Mouse (Mus musculus) hindbrain, embryonic 14.5 days (tissue): ENCODE data around the gene Lmcd1. TPM values are rescaled to one million over a fixed set of nuclear protein-coding genes. Genes with fewer than 3 reads are reported as not detected.

Experiments used
- ATAC-seq: fragments of 200-750 bp; cut with Nextera tagmentation; 2 replicates; pipeline ENCODE4 v1.8.0; 2017; ENCODE audit warnings: moderate number of reproducible peaks, mild to moderate bottlenecking, moderate TSS enrichment, moderate library complexity; ENCODE audit not compliant: low FRiP score
- DNase-seq: peaks from one replicate; pipeline ENCODE4 v3.0.0-alpha.2; 2015; ENCODE audit warnings: low spot score
- H3K27ac ChIP-seq: fragments of 300-500 bp; sonication (generic); 2 replicates; pipeline ENCODE4 v1.5.1; 2014; ENCODE audit warnings: mild to moderate bottlenecking, moderate library complexity
- H3K27me3 ChIP-seq: fragments of 300-500 bp; sonication (generic); 2 replicates; pipeline ENCODE4 v1.6.1; 2014; ENCODE audit warnings: mild to moderate bottlenecking, low read length, mixed read lengths; ENCODE audit not compliant: control insufficient read depth, insufficient read depth
- H3K36me3 ChIP-seq: fragments of 300-500 bp; sonication (generic); replicated peaks from 2 replicates; pipeline ENCODE4 v1.6.1; 2014; ENCODE audit not compliant: control insufficient read depth, insufficient read depth
- H3K4me1 ChIP-seq: fragments of 300-500 bp; sonication (generic); replicated peaks from 2 replicates; pipeline ENCODE4 v1.6.1; 2014; ENCODE audit warnings: antibody characterized with exemption, low read length, mixed read lengths; ENCODE audit not compliant: control insufficient read depth, insufficient read depth
- H3K4me2 ChIP-seq: fragments of 300-500 bp; sonication (generic); replicated peaks from 2 replicates; pipeline ENCODE4 v1.6.1; 2014; ENCODE audit warnings: mild to moderate bottlenecking, moderate library complexity
- H3K4me3 ChIP-seq: fragments of 300-500 bp; sonication (generic); replicated peaks from 2 replicates; pipeline ENCODE4 v1.5.1; 2014; ENCODE audit warnings: mild to moderate bottlenecking, low read length
- H3K9ac ChIP-seq: fragments of 300-500 bp; sonication (generic); 2 replicates; pipeline ENCODE4 v1.6.1; 2014
- H3K9me3 ChIP-seq: fragments of 300-500 bp; sonication (generic); 2 replicates; pipeline ENCODE4 v1.6.1; 2016; ENCODE audit warnings: low read length; ENCODE audit not compliant: control insufficient read depth
- WGBS: fragments of 180-500 bp; shearing (Covaris S2); extraction: QIAGEN DNeasy Blood & Tissue Kit; methylation state at CpG from one replicate; pipeline ENCODE4 v1.1.7; 2014; 5-methylcytosine and 5-hydroxymethylcytosine counted together
- polyA plus RNA-seq: library from polyadenylated mRNA; unstranded; fragments of >200 nt; fragmentation: Nextera tagmentation; extraction: Ambion mirVana; gene quantifications from 2 replicates; pipeline ENCODE4 v1.2.1, GENCODE M21; 2014

Lmcd1 gene
- polyA plus RNA-seq, 1 experiment from 2014 or later = 9.4 TPM

- no peak for ATAC-seq
- Histone ChIP-seq H3K4me2 (no peak overlapping the region), H3K9me3 (no peaks in the 10 kb centered on the region), H3K27ac (no peak overlapping the region), H3K4me1 (no peaks in the 10 kb centered on the region), H3K27me3 (no peaks in the 10 kb centered on the region), H3K36me3 (no peaks in the 10 kb centered on the region), H3K4me3 (no peak overlapping the region), H3K9ac (no peak overlapping the region)
- DNase-seq = no peak
- 85% methylated on average over 7 of the region's 7 CpGs for WGBS
These were observed 28.7 kb downstream of the Lmcd1 start for GRCm38 (mm10) chr6:112302248-112302647.

- Histone ChIP-seq H3K4me2 (no peak overlapping the region), H3K27me3 (no peaks in the 10 kb centered on the region), H3K4me1 (no peaks in the 10 kb centered on the region), H3K36me3 (no peaks in the 10 kb centered on the region), H3K9me3 (no peaks in the 10 kb centered on the region), H3K27ac (no peak overlapping the region), H3K9ac (no peak overlapping the region), H3K4me3 (no peak overlapping the region)
- no peak for ATAC-seq
- no peak for DNase-seq
- WGBS = 84% methylated on average over 9 of the region's 9 CpGs
These were observed 29.3 kb downstream of the Lmcd1 start for GRCm38 (mm10) chr6:112302814-112303383.

- Histone ChIP-seq H3K4me1 (no peaks in the 10 kb centered on the region), H3K9me3 (no peaks in the 10 kb centered on the region), H3K9ac (no peak overlapping the region), H3K4me2 (no peak overlapping the region), H3K36me3 (no peaks in the 10 kb centered on the region), H3K27ac (no peak overlapping the region), H3K27me3 (no peaks in the 10 kb centered on the region), H3K4me3 (no peak overlapping the region)
- DNase-seq (no peak), ATAC-seq (no peak)
- whole genome bisulfite sequencing = 72% methylated on average over 8 of the region's 8 CpGs
These were observed 31.2 kb downstream of the Lmcd1 start for GRCm38 (mm10) chr6:112304751-112305150.

- no peaks in the 10 kb centered on the region for H3K4me1 ChIP-seq
- H3K36me3 ChIP-seq = no peaks in the 10 kb centered on the region
- H3K4me3 ChIP-seq = no peak overlapping the region
- H3K27ac ChIP-seq = no peak overlapping the region
- no peak overlapping the region for H3K9ac ChIP-seq
- ATAC-seq (no peak), DNase-seq (no peak)
- H3K4me2 ChIP-seq = no peak overlapping the region
- H3K27me3 ChIP-seq = no peaks in the 10 kb centered on the region
- WGBS = 54% methylated on average over 6 of the region's 6 CpGs
- no peaks in the 10 kb centered on the region for H3K9me3 ChIP-seq
These were observed 35.9 kb downstream of the Lmcd1 start for GRCm38 (mm10) chr6:112309330-112309938.

GRCm38 (mm10) chr6:112311385-112311784 is 37.8 kb downstream of the Lmcd1 start:
- Histone ChIP-seq H3K27ac (no peak overlapping the region), H3K9ac (no peak overlapping the region), H3K4me2 (no peak overlapping the region), H3K36me3 (no peaks in the 10 kb centered on the region), H3K4me1 (no peaks in the 10 kb centered on the region), H3K4me3 (no peak overlapping the region), H3K9me3 (no peaks in the 10 kb centered on the region), H3K27me3 (no peaks in the 10 kb centered on the region)
- 22% methylated on average over 4 of the region's 4 CpGs for WGBS
- ATAC-seq (peak; percentile 72), DNase-seq (no peak)

- Histone ChIP-seq H3K9ac (no peak overlapping the region), H3K4me2 (no peak overlapping the region), H3K4me1 (no peaks in the 10 kb centered on the region), H3K36me3 (no peaks in the 10 kb centered on the region), H3K27ac (no peak overlapping the region), H3K27me3 (no peaks in the 10 kb centered on the region), H3K9me3 (no peaks in the 10 kb centered on the region), H3K4me3 (no peak overlapping the region)
- ATAC-seq (no peak), DNase-seq (no peak)
- 86% methylated on average over 4 of the region's 4 CpGs for WGBS
These were observed 45.9 kb downstream of the Lmcd1 start for GRCm38 (mm10) chr6:112319449-112319848.

GRCm38 (mm10) chr6:112320679-112321078 is 47.1 kb downstream of the Lmcd1 start:
- no peaks in the 10 kb centered on the region for H3K27me3 ChIP-seq
- no peaks in the 10 kb centered on the region for H3K36me3 ChIP-seq
- no peak overlapping the region for H3K4me2 ChIP-seq
- no peaks in the 10 kb centered on the region for H3K4me1 ChIP-seq
- ATAC-seq (no peak), DNase-seq (no peak)
- H3K9me3 ChIP-seq = no peaks in the 10 kb centered on the region
- no peak overlapping the region for H3K27ac ChIP-seq
- no peak overlapping the region for H3K4me3 ChIP-seq
- WGBS = 39% methylated on average over 5 of the region's 5 CpGs
- no peak overlapping the region for H3K9ac ChIP-seq

- Histone ChIP-seq H3K4me3 (no peak overlapping the region), H3K27me3 (no peaks in the 10 kb centered on the region), H3K4me2 (no peak overlapping the region), H3K4me1 (no peaks in the 10 kb centered on the region), H3K36me3 (no peaks in the 10 kb centered on the region), H3K9me3 (no peaks in the 10 kb centered on the region), H3K9ac (no peak overlapping the region), H3K27ac (no peak overlapping the region)
- 87% methylated on average over 5 of the region's 5 CpGs for WGBS
- no peak for DNase-seq
- no peak for ATAC-seq
These were observed 49.4 kb downstream of the Lmcd1 start for GRCm38 (mm10) chr6:112322916-112323315.

- Histone ChIP-seq H3K4me1 (no peaks in the 10 kb centered on the region), H3K27me3 (no peaks in the 10 kb centered on the region), H3K9me3 (no peaks in the 10 kb centered on the region), H3K4me3 (no peak overlapping the region), H3K27ac (no peak overlapping the region), H3K36me3 (no peaks in the 10 kb centered on the region), H3K4me2 (no peak overlapping the region), H3K9ac (no peak overlapping the region)
- WGBS = 94% methylated on average over 3 of the region's 3 CpGs
- ATAC-seq (no peak), DNase-seq (no peak)
These were observed 51.7 kb downstream of the Lmcd1 start for GRCm38 (mm10) chr6:112325213-112325612.

GRCm38 (mm10) chr6:112327793-112328192 is 54.2 kb downstream of the Lmcd1 start:
- 86% methylated on average over 5 of the region's 5 CpGs for whole genome bisulfite sequencing
- ATAC-seq = no peak
- H3K4me2 ChIP-seq = no peak overlapping the region
- DNase-seq = no peak
- H3K9me3 ChIP-seq = no peaks in the 10 kb centered on the region
- H3K4me3 ChIP-seq = no peak overlapping the region
- no peaks in the 10 kb centered on the region for H3K27me3 ChIP-seq
- no peak overlapping the region for H3K27ac ChIP-seq
- no peaks in the 10 kb centered on the region for H3K36me3 ChIP-seq
- no peaks in the 10 kb centered on the region for H3K4me1 ChIP-seq
- H3K9ac ChIP-seq = no peak overlapping the region
